Mouse (Mus musculus) forebrain, embryonic 15.5 days (tissue): ENCODE measurements around the gene 9430038I01Rik. TPM values are rescaled to one million over a fixed set of nuclear protein-coding genes. Genes with fewer than 3 reads are reported as not detected.
"Not testable (repeated sequence)": the region's sequence is repeated elsewhere in the genome, so short reads cannot be mapped to it uniquely, and the experiment has no call there.

Source experiments
- ATAC-seq: fragments of 200-750 bp; cut with Nextera tagmentation; replicated peaks from 2 replicates; pipeline ENCODE4 v1.8.0; 2017; ENCODE audit warnings: mild to moderate bottlenecking, moderate TSS enrichment, moderate library complexity
- H3K27ac ChIP-seq: fragments of 300-500 bp; sonication (generic); replicated peaks from 2 replicates; pipeline ENCODE4 v1.5.1; 2015; ENCODE audit warnings: mild to moderate bottlenecking, inconsistent platforms
- H3K27me3 ChIP-seq: fragments of 300-500 bp; sonication (generic); 2 replicates; pipeline ENCODE4 v1.6.1; 2015; ENCODE audit warnings: inconsistent platforms
- H3K36me3 ChIP-seq: fragments of 300-500 bp; sonication (generic); 2 replicates; pipeline ENCODE4 v1.6.1; 2015; ENCODE audit warnings: mild to moderate bottlenecking, inconsistent platforms
- H3K4me1 ChIP-seq: fragments of 300-500 bp; sonication (generic); 2 replicates; pipeline ENCODE4 v1.6.1; 2015; ENCODE audit warnings: inconsistent platforms
- H3K4me2 ChIP-seq: fragments of 300-500 bp; sonication (generic); replicated peaks from 2 replicates; pipeline ENCODE4 v1.6.1; 2015; ENCODE audit warnings: mild to moderate bottlenecking, inconsistent platforms
- H3K4me3 ChIP-seq: fragments of 300-500 bp; sonication (generic); 2 replicates; pipeline ENCODE4 v1.5.1; 2015; ENCODE audit warnings: mild to moderate bottlenecking, inconsistent platforms
- H3K9ac ChIP-seq: fragments of 300-500 bp; sonication (generic); replicated peaks from 2 replicates; pipeline ENCODE4 v1.6.1; 2015; ENCODE audit warnings: mild to moderate bottlenecking, inconsistent platforms
- H3K9me3 ChIP-seq: fragments of 300-500 bp; sonication (generic); 2 replicates; pipeline ENCODE4 v1.6.1; 2016; ENCODE audit warnings: inconsistent platforms
- WGBS: fragments of 180-500 bp; shearing (Covaris S2); methylation state at CpG from one replicate; pipeline ENCODE4 v1.1.7; 2015; ENCODE audit warnings: mixed read lengths; 5-methylcytosine and 5-hydroxymethylcytosine counted together
- polyA plus RNA-seq: library from polyadenylated mRNA; unstranded; fragments of >200 nt; fragmentation: Nextera tagmentation; extraction: Ambion mirVana; gene quantifications from 2 replicates; pipeline ENCODE4 v1.2.1, GENCODE M21; 2015

Gene 9430038I01Rik
- polyA plus RNA-seq: 9.8 and 11.6 TPM in 2 replicates

DNA sequence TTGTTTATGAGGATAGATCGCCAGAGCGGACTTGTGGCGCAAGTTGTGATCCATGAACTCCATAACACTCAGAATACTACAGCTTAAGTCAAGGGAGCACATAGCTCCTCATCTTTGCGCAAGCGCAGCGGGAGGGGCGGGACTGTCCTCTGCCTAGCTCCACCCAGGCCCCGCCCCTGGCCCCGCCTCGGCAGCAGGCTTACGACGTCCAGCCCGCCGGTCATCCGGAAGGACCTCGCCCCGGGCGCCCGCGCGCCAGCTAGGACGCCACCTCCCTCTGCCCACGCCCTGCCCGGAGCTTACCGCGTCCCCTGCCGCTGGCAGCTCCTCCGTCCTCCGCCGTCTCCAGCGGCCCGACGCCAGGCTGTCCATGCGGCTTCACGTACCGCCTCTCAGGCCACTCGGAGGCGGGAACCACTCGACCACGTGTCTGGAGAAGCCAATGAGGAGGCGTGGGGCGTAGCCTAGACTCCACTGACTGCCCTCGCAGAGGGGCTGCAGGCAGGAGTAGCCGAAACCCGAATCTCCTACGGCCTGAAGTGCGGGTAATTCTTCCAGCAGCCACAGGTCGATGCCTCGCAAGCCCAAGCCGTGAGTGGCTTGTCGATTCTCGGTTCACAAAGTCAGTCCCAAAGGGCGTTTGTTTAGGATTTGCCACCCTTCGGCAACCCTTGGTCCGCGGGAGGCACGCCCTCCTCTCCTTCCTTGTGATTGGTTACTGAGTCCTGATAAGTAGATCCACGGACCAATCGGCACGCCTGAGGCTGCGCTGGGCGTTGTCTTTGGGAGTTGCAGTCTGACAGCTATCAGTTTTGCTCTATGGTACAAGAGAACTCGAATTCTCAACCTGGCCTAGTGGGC, at the start of gene 9430038I01Rik:
Gene 9430038I01Rik, minus strand, starts transcription at position 426 of the 861 bp plus-strand sequence.
- Histone ChIP-seq H3K9ac (peak within 1 kb of the TSS; percentile 64), H3K27ac (peak within 1 kb of the TSS; percentile 87), H3K36me3 (no peaks in the 10 kb centered on the region), H3K4me3 (peak within 1 kb of the TSS; percentile 80), H3K9me3 (no peaks in the 10 kb centered on the region), H3K27me3 (no peaks in the 10 kb centered on the region), H3K4me2 (peak within 1 kb of the TSS; percentile 58), H3K4me1 (peaks cover 8% of the 10 kb centered on the region)
- ATAC-seq: peak; percentile 100
- WGBS: under 1% methylated on average over 63 of the region's 63 CpGs

DNA sequence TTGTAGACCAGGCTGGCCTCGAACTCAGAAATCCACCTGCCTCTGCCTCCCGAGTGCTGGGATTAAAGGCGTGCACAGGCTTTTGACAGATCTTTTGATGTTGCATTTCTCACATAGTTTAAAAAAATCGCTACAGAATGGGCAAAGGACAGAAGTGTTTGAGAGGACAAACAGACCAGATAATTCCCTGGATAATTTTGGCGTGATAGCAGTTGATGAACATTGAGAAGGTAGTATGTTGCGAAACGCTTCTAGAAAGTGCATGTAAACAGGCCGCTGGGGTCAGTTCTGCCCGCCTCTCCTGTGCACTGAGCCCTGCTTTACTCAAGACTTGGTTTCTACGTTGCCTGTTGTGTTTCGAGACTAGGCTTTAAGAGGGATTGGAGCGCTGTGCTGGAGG, 34.8 kb upstream of the 9430038I01Rik start:
- ATAC-seq: no peak
- 99% methylated on average over 12 of the region's 12 CpGs for WGBS
- no peak overlapping the region for H3K27ac ChIP-seq
- no peaks in the 10 kb centered on the region for H3K9me3 ChIP-seq
- no peaks in the 10 kb centered on the region for H3K27me3 ChIP-seq
- no peak overlapping the region for H3K9ac ChIP-seq
- peaks cover 3% of the 10 kb centered on the region; the same call in 1 of the 2 replicates for H3K4me1 ChIP-seq
- H3K36me3 ChIP-seq: peaks cover 26% of the 10 kb centered on the region
- no peak overlapping the region for H3K4me2 ChIP-seq
- no peak overlapping the region for H3K4me3 ChIP-seq

DNA sequence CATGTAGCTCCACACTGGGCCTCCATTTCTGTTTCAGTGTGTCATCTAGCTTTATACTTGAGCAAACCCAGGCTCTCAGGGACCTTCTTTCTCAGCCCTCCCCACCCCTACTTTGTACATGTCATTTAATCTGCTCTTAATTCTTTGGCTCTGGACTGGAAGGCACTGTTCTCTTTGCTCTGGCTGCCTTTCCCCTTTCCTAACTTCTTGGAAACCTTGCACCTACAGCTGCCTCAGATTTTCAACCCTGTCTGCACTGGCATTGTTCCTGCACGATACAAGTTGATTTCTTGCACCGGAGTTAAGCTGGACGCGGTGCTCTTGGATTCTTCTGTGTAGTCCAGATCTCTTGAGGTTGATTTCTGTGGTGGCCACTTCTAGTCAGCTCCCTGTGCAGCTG, 32.4 kb upstream of the 9430038I01Rik start:
- 96% methylated on average over 4 of the region's 4 CpGs for WGBS
- peaks cover 16% of the 10 kb centered on the region for H3K36me3 ChIP-seq
- no peaks in the 10 kb centered on the region for H3K27me3 ChIP-seq
- peaks cover 20% of the 10 kb centered on the region for H3K4me1 ChIP-seq
- no peak overlapping the region for H3K9ac ChIP-seq
- no peak overlapping the region for H3K4me2 ChIP-seq
- no peak overlapping the region for H3K27ac ChIP-seq
- no peak for ATAC-seq
- H3K9me3 ChIP-seq: no peaks in the 10 kb centered on the region
- H3K4me3 ChIP-seq: no peak overlapping the region

DNA sequence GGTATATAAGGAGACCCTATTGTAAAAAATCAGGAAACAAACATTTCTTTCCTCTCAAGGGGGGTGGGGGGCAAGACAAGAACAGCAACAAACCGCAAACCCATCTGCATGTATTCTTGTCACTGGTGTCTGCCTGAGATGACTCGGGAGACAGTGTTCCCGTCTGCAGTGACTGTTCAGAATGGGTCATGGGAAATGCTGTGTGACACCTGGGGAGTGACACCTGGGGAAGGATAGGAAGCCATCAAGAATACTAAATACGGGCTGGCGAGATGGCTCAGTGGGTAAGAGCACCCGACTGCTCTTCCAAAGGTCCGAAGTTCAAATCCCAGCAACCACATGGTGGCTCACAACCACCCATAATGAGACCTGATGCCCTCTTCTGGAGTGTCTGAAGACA, 28.4 kb upstream of the 9430038I01Rik start:
- not testable (repeated sequence) for H3K9me3 ChIP-seq, H3K27ac ChIP-seq, H3K27me3 ChIP-seq, ATAC-seq, H3K36me3 ChIP-seq
- peak overlapping the region; percentile 62 for H3K4me2 ChIP-seq
- peak overlapping the region; percentile 96 for H3K4me3 ChIP-seq
- peak overlapping the region; percentile 95; the same call in 1 of the 2 replicates for H3K9ac ChIP-seq
- 82% methylated on average over 7 of the region's 7 CpGs for WGBS
- H3K4me1 ChIP-seq: peaks cover 20% of the 10 kb centered on the region

DNA sequence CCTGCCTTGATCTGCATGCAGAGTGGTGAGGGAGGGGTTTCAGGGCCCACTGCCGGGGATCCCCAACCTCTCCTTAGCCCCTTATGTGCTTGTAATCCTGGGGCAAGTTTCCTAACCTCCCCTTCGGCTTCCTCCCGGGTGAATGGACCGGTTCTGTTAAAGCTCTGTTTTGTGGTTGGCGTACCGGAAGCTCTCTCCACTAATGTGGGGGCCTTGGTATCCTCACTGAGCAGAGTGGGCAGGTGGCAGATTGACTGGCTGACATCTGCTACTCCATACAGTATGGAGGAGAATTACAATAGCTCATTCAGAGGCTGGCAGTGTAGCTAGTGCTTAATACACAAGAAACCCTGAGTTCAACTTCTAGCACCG, 27.6 kb upstream of the 9430038I01Rik start:
- no peaks in the 10 kb centered on the region for H3K36me3 ChIP-seq

DNA sequence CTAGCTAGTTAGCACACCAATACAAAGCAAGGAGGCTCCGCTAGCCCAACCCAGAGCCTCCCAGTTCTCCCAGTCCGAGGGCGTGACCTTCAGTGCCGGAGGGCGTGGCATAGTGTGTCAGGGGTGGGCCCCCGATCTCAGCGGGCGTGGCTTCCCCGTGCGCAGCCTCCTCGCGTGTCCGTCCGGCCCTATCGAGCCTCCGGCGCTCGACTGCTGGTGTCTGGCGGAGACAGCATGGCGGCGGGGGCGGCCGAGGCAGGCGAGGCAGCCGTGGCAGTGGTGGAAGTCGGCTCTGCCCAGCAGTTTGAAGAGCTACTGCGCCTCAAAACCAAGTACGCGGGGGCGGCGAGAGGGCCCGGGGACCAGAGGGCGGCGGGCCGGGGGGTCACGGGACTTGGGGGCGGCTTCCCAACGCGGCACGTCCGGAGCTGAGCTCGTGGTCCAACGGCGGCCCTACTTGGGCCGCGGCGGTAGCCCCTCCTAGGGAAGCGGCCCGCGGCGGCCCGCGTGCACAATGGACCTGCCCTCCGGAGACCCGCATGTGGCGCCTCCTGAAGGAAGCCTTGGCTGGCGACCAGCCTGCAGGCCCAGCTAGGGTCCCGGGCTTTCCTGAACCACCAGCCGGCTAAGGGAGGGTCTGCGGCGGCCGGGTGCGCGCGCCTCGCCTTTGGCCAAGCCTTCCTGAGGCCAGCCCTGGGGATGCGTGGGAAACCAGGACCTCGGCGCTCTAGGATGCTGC, 27.0 kb upstream of the 9430038I01Rik start, which contains the start of gene Glrx3:
Gene Glrx3, plus strand, starts transcription at position 175 of the 739 bp plus-strand sequence.
- Histone ChIP-seq H3K9ac (peak within 1 kb of the TSS; percentile 95), H3K4me2 (peak within 1 kb of the TSS; percentile 62), H3K4me1 (peaks cover 20% of the 10 kb centered on the region), H3K4me3 (peak within 1 kb of the TSS; percentile 96), H3K9me3 (no peaks in the 10 kb centered on the region), H3K36me3 (no peaks in the 10 kb centered on the region), H3K27ac (peak within 1 kb of the TSS; percentile 90), H3K27me3 (no peaks in the 10 kb centered on the region)
- 1% methylated on average over 63 of the region's 69 CpGs for WGBS
- ATAC-seq: peak; percentile 95

More for the DNA sequence above, 27.6 kb upstream of the 9430038I01Rik start:
- H3K27me3 ChIP-seq: no peaks in the 10 kb centered on the region
- peak overlapping the region; percentile 62 for H3K4me2 ChIP-seq
- under 1% methylated on average over 7 of the region's 7 CpGs for WGBS
- H3K4me1 ChIP-seq: peaks cover 20% of the 10 kb centered on the region
- H3K4me3 ChIP-seq: peak overlapping the region; percentile 96
- peak; percentile 65 for ATAC-seq
- H3K9ac ChIP-seq: peak overlapping the region; percentile 95
- no peaks in the 10 kb centered on the region for H3K9me3 ChIP-seq
- H3K27ac ChIP-seq: peak overlapping the region; percentile 90

DNA sequence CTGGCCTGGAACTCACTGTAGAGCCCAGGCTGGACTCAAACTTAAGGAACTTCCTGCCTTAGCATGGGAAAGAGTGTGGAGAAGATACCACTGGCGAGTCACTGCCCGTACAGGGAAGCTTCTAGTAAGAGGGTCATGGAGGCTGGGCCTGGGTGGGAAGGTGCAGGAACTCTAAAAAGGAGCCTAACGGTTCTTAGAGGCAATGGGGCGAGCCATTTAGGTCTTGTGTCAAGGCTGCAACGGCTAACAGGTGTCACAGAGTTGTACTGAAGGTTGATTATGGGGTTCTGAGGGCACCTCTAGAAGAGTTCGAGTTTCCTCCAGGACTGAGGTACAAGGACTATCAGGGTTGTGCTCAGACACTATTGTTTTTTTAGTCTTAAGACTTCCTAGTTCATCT, 26.3 kb upstream of the 9430038I01Rik start:
- no peak overlapping the region for H3K9ac ChIP-seq

DNA sequence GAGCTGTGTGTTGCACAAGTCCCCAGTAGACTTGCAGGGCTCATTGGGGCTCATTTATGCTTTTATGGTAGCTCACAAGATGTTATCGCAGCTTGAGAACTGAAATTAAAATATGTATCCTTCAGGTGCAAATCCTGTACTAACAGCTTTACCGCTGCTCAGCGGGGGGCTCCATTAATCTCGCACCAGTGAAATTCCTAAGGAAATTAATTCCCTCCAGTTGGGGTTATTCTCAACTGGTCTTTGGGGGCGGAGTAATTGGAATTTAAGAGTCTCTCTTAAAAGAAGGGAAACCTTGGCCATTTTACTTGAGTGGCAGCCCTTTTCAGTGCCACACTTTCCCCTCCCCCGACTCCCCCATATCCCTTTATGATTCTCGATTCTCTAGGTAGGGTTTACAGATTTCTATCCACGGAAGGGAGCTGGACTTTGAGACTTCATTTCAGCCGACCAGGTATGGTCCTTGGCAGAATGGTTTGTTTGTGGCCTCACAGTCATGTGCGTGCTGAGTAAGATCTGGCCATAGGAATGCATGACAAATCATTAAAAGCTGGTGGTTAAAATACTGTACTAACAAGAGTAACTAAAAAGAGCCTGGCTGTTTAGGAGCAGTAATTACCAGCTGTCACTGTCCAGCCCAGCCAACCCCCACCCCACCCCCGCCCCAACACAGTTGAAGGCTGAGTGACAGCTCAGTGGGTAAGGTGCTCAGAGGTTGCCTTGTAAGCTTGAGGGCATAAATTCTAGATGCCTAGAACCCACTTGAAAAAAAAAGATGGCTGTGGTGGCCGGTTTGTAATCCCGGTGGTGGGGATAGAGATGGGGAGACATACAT, 21.4 kb upstream of the 9430038I01Rik start:
- Histone ChIP-seq H3K9ac (no peak overlapping the region), H3K9me3 (no peaks in the 10 kb centered on the region), H3K36me3 (no peaks in the 10 kb centered on the region), H3K4me1 (peaks cover 9% of the 10 kb centered on the region), H3K4me2 (no peak overlapping the region), H3K27me3 (no peaks in the 10 kb centered on the region), H3K4me3 (no peak overlapping the region), H3K27ac (no peak overlapping the region)
- WGBS: 15% methylated on average over 13 of the region's 13 CpGs
- ATAC-seq: no peak

More for the DNA sequence above, 26.3 kb upstream of the 9430038I01Rik start:
- WGBS: 79% methylated on average over 6 of the region's 6 CpGs
- Histone ChIP-seq H3K4me1 (peaks cover 25% of the 10 kb centered on the region), H3K4me3 (peak overlapping the region; percentile 96; the same call in 1 of the 2 replicates), H3K4me2 (peak overlapping the region; percentile 62; the same call in 1 of the 2 replicates), H3K36me3 (no peaks in the 10 kb centered on the region), H3K27me3 (no peaks in the 10 kb centered on the region), H3K9me3 (no peaks in the 10 kb centered on the region), H3K27ac (no peak overlapping the region)
- ATAC-seq: no peak

DNA sequence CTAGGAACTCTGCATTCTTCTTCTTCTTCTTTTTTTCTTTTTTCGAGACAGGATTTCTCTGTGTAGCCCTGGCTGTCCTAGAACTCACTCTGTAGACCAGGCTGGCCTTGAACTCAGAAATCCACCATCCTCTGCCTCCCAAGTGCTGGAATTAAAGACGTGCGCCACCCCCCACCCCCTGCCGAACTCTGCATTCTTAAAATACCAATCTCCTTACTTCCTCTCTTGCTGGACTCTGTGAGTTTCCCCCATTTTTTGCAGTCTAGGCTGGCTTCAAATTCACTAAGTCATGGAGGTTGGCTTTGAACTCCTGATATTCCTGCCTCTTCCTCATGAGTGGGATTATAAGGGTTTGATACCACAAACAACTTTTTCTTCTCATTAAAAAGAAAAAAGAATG, 16.1 kb upstream of the 9430038I01Rik start:
- H3K4me1 ChIP-seq: peaks cover 2% of the 10 kb centered on the region
- H3K4me3 ChIP-seq: no peak overlapping the region
- H3K9ac ChIP-seq: no peak overlapping the region
- 67% methylated on average over 4 of the region's 4 CpGs for WGBS
- no peaks in the 10 kb centered on the region for H3K27me3 ChIP-seq
- H3K27ac ChIP-seq: no peak overlapping the region
- no peak for ATAC-seq
- no peak overlapping the region for H3K4me2 ChIP-seq
- no peaks in the 10 kb centered on the region for H3K36me3 ChIP-seq
- H3K9me3 ChIP-seq: no peaks in the 10 kb centered on the region

DNA sequence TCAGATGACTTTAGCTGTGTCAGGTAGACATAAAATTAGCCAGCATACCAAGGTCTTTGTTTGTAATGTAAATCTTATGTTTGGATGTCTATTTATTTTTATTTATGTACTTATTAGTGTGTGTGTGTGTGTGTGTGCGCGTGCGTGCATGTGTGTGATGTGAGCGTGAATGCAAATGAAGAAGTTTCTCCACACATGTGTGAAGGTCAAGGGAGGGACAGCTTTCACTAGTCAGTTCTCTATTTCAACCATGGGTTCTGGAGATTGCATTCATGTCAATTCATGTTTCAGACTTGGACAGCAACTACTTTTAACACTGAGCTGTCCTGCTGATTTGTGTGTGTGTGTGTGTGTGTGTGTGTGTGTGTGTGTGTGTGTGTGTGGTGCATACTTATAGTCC, 10.7 kb upstream of the 9430038I01Rik start:
- Histone ChIP-seq H3K36me3 (no peaks in the 10 kb centered on the region), H3K4me3 (no peak overlapping the region), H3K9me3 (no peaks in the 10 kb centered on the region), H3K4me1 (no peaks in the 10 kb centered on the region), H3K4me2 (no peak overlapping the region), H3K27ac (no peak overlapping the region), H3K9ac (no peak overlapping the region), H3K27me3 (no peaks in the 10 kb centered on the region)
- ATAC-seq: no peak
- WGBS: 95% methylated on average over 4 of the region's 4 CpGs

DNA sequence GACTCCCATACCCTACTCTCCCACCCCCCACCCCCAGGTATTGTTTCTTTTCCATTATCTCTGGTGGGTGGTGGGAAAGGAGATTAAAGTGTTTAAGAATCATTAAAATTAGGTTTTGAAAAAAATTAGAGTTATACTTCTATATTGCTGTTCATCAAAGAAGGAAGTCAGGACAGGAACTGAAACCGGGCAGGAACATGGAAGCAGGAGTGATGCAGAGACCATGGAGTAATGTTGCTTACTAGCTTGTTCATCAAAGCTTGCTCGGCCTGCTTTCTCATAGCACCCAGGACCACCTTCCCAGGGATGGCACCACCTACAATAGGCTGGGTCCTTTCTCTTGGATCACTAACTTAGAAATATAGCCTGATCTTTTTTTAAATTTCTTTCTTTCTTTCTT, 10.0 kb upstream of the 9430038I01Rik start:
- Histone ChIP-seq H3K9me3 (no peaks in the 10 kb centered on the region), H3K36me3 (no peaks in the 10 kb centered on the region), H3K27ac (no peak overlapping the region), H3K9ac (no peak overlapping the region), H3K4me2 (no peak overlapping the region), H3K27me3 (no peaks in the 10 kb centered on the region), H3K4me1 (no peaks in the 10 kb centered on the region), H3K4me3 (no peak overlapping the region)
- WGBS: 93% methylated on average over 2 of the region's 2 CpGs
- no peak for ATAC-seq
